Mouse (Mus musculus): ENCODE data around the gene Pik3ap1.

GRCm38 (mm10) chr19:41389351-41389750 lies 4.4 kb upstream of the Pik3ap1 start:
- TF ChIP-seq CTCF (IDR thresholded peaks at IDR 0.05) (no peak), EP300 (IDR thresholded peaks at IDR 0.05) (no peak)
